Mouse (Mus musculus): ENCODE measurements around the gene Tbck. TPM values are rescaled to one million over a fixed set of nuclear protein-coding genes. Genes with fewer than 3 reads are reported as not detected.

Tbck gene
- 10 to 100 TPM; 18.7 to 18.9 TPM for total RNA-seq (2021)
- long read RNA-seq, experiment 1, full-length matches to known transcripts: 3 of 5 reads
- long read RNA-seq, experiment 1, partial matches to known transcripts: 0 of 5 reads
- long read RNA-seq, experiment 1, other reads (novel, unspliced or antisense): 2 of 5 reads
- long read RNA-seq, experiment 2, full-length matches to known transcripts: 2 of 9 reads
- long read RNA-seq, experiment 2, partial matches to known transcripts: 6 of 9 reads
- long read RNA-seq, experiment 2, other reads (novel, unspliced or antisense): 1 of 9 reads

DNA sequence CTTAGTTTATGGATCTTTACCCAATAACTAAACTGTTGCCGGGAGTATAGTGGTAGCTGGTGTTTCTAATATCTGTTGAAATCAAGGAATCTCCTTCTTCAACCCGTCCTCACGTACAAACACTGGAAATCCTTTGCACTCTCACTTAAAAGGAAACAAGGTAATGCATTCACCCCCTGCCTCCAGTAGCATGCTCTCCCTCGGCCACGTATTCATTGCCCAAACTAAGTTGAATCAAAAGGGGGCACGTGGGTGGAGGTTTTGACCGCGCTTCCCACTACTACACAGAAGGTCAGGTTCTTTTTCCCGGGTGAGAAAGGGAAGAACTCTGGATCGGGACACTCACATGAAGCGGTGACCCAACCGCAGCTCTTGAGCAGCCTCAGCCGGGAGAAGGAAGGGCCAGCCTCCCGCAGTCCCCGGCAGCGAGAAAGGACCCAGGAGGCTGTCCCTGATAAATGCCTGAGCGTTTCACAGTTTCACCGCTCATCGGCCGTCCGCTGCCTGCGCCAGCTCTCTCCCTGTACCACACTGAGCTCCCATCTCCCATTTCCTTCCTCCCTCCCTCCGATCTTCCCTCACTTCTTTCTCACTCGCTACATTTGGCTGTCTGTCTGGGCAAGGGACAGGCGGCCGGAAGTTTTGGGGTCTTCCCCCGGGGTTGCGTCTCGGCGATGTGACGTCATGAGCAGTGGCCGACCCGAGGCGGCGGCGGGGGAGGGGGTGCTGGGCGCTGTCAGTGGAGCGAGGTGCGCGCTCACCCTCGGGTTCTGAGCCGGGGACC lies at the start of gene Tbck:
Gene Tbck, plus strand, starts transcription at position 698 of the 784 bp plus-strand sequence.
- peak; percentile 92 to 96 for DNase-seq (ENCODE audit: low spot score in 2 of 2)

DNA sequence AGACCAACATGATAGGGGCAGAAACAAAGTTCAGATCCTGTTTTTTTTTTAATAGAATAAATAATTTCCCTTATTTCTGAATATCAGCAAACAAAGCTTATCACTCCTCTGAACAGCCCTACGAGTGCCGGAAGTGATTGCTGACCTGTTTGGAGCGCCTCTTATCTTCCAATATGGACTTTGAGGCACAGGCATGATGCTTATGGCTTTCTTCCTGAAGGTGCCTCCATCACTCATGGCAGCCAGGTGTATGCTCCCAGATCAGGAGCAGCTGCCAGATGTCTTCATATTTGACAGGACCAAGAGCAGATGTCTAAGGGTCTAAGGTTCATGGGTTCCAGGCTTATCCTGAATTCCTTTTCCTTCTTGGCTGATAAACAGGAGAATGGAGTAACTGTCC lies 46.9 kb upstream of the Tbck start:
- DNase-seq (ENCODE audit: low spot score in 2 of 2): no peak

DNA sequence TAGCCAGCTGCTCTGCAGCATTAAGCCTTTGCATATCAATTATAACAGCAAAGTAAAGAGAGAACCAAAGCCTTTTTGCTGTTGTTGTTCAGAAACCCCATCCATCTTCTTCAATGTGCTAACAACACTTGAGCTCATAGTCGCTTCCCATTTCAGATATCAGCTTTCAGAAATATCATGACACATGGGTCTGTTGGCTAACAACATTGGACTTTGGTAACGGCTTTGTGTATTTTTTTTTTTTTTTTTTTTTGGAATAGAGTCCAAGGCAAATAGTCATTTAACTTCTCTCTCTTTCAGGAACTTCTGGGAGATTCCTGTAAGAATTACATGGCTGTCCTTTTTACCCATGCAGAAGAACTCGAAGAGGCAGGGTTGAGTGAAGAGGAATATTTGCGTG lies 39.9 kb upstream of the Tbck start:
- DNase-seq (ENCODE audit: low spot score in 2 of 2): no peak

DNA sequence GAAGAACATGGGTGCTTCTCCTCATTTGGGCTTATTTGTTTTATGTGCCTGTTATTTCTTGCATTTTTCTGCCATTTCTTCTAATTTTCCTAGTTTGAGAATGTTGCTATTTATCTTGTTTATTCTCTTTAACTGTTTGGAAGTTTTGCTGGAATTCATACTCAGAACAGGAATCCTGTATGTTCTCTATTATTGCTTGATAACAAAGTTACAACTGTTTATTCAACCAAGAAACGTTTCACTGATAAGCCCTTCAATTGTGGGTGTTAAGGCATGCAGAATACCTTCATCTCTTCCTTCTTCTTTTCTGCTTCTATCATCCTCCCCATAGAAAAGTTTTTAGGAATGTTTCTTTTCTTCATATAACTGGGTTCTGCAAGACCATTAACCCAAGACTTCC lies 37.1 kb upstream of the Tbck start:
- no peak for DNase-seq (ENCODE audit: low spot score in 2 of 2)

DNA sequence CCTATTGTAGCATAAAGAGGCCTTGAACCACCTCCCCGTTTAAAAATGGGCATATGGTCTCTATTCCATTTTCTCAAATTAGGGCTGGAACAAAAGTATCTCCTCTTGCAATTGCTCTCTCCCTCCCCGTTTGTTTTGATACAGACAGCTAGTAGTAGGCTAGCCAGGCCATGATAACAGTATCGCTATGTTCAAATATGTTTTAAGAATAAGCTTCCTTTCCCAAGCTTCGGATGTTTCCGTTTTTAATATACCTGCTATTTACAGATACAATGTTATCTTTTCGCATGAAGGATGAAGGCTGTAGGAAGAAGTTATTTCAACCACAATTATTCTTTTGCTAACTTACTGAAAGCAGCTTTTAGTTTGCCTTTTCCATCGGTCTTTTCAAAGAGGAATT lies 34.6 kb upstream of the Tbck start:
- DNase-seq (ENCODE audit: low spot score in 2 of 2): no peak

DNA sequence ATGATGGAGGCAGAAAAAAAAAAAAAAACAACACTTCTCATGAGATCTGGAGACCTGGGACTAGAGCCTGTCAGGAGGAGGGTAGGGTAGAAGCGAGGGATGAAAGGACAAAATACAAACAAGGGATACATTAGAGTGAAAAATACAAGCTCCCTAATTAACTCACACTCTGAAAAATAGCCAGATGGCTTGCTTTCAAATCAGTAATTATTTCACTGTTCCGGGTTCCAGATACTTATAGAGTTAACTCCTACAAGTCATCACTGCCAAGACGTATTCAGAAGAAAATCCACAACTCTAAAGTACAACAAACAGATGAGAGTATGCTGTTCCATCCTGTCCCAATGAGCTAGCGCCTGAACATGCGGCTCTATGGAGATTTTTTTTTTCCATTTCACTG lies 33.8 kb upstream of the Tbck start:
- no peak for DNase-seq (ENCODE audit: low spot score in 2 of 2)

DNA sequence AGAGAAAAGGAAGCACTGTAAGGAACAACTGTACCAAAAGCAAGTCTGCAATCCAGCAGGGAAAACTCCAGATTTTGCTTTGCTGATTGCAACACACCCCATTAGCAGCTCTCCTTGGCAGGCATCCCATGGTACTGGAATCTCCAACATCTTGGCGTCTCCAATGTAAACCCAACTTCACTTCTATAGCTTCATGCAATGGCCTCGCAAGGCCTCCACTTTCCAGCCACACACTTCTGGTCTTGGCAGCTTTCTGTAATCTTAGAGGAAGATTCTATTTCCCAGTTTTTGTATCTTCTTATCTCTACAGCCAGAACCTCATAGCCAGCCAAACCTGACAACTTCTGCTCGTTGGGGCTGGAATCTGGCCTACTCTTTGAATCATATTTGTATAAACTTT lies 32.2 kb upstream of the Tbck start:
- DNase-seq (ENCODE audit: low spot score in 2 of 2): no peak

DNA sequence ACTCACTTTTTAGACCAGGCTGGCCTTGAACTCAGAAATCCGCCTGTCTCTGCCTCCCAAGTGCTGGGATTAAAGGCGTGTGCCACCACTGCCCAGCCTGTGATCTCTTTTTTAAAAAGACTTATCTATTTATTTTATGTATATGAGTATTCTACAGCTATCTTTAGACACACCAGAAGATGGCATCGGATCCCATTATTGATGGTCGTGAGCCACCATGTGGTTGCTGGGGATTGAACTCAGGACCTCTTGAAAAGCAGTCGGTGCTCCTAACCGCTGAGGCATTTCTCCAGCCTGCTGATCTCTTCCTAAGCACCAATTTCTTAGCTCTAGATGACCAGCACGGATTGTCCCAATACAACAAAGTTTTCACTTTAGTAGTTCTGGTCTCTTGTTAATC lies 30.0 kb upstream of the Tbck start:
- DNase-seq (ENCODE audit: low spot score in 2 of 2): no peak

DNA sequence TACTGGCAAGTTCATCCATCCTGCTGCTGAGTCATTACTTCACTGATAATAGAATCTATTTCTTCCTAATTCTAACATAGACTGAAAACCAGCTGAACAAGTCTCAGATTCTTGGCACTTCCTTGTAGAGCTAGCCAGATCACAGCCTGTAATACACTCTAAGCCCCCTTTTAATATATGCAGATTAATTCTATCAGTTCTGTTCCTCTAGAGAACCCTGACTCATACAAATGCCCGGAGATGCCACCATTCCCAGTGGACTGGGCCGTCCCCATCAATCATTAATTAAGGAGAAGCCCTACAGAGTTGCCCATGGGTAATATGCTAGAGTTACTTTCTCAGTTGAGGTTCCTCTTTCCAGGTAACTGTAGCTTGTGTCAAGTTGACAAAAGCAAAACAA lies 28.0 kb upstream of the Tbck start:
- DNase-seq (ENCODE audit: low spot score in 2 of 2): no peak

DNA sequence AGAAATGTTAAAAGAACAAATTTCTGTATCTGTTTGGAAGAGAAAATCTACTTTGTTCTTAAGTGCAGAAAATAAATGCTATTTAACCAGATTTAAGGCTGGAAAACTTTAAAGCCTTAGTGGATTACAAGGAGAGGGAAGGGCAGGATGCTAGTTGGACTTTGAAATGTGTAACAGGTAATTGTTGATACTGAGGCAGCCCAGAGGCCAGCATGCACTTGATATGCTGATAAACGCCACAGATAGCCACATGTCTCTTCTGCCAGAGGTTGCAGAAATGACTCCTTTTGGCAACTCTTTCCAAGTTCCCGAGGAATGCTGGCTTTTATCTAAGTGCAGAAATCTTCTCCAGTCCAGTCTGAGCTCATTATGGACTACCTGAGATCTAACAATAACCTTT lies 6.5 kb upstream of the Tbck start:
- no peak for DNase-seq (ENCODE audit: low spot score in 2 of 2)

DNA sequence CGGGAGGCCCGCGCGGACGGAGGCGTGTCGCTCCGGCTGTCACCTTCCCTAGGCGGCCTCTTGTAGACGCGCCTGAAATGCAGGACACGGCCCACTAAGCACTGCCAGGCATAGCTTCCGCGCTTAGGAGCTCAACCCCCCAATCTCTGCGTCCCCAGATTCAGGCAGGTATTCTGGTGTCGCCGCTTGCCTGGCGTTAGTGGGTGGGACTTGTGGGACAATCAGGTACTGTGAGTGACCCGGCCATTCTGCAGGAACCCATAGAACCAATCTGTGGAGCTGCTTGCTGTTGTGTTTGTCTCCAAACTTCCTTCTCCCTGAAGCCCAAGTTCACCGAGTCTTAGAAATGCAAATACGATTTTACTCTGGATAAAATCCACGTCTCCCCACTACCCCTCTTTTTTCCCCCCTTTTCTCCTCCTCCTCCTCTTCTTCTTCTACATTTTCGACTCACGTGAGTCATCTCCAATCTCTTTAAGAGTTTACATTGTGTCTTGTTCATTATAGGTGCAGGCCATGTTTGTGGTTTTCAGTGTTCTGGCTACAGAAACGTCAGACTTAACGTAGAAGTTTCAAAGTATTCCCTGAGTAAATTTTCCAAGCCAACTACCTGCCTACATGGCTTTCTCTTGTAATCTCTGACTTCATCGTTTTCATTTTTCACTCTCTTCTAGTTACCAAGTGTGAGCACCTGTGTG lies 436 bp downstream of the Tbck start, which contains the start of gene Aimp1:
Gene Aimp1, minus strand, starts transcription at position 140 of the 698 bp plus-strand sequence.
- no peak for DNase-seq (ENCODE audit: low spot score in 2 of 2)

DNA sequence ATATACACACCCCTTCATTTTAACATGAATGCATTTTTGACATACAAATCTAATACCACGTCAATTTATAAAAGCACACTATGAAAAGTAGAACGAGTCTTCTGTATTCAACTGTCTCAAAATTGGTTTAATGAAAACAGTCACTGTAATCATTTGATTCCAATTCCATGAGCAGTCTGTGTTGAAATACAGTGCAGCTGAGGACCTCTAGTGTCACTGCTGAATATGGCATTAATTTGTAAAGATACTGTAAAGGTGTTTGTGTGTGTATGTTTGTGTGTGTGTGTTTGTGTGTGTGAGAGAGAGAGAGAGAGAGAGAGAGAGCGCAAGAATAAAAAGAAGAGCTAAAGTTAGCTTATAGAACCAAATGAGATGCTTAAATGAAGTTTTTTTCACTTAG lies 17.4 kb downstream of the Tbck start:
- no peak for DNase-seq (ENCODE audit: low spot score in 2 of 2)

DNA sequence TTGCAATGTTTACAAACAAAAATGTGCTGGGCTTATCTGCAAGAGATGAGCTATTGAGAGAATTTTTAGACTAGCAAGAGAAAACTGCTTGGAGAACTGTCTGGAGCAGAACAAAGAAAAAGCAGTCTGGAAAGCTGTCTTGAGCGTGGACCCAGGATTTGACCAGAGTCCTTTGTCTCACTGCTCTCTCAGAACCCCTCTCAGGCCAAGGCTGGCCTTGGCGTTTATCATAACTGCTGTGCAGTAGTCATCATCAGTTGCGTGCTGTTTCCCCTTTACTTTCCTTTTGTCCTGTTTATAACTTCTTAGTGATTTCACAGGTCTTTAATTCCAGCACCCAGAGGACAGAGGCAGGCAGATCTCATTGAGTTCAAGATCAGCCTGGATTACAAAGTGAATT lies 20.3 kb downstream of the Tbck start:
- DNase-seq (ENCODE audit: low spot score in 2 of 2): peak in 1 of 2 experiments; percentile 8

DNA sequence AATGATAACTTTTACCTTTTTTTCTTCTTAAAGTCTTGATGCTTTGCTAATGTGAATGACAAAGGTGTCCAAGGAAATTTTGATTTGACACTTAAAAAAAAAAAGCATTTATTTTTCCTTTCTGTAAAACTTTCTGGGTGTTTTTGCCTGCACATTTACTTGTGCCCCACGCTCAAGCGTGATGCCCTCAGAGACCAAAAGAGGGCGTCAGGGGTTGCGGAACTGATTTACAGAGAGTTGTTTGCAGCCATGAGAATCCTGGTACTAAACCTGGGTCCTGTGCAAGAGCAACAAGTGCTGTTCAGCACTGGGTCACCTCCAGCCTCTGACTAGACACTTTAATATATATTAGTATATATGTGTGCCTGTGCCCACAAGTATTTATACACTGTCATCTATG lies 23.0 kb downstream of the Tbck start:
- DNase-seq (ENCODE audit: low spot score in 2 of 2): no peak

DNA sequence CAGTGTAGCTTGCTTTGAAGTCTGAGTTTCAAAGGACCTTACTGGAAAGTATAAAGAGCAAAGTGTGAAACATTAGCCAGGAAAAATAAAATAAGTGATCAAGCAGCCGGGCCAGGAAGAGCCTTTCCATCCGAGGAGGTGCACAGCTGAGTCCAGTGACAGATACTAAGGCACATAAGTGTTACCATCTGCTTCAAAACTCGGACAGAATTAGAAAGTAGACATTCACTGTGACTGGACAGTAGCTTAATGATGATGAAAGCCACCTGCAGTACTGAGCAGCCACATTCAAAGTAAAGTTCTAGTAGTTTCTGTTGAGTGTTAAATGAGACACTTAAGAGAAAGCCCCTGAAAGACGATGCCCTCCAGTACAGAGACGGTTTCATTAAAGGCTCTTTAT lies 30.0 kb downstream of the Tbck start:
- no peak for DNase-seq (ENCODE audit: low spot score in 2 of 2)

DNA sequence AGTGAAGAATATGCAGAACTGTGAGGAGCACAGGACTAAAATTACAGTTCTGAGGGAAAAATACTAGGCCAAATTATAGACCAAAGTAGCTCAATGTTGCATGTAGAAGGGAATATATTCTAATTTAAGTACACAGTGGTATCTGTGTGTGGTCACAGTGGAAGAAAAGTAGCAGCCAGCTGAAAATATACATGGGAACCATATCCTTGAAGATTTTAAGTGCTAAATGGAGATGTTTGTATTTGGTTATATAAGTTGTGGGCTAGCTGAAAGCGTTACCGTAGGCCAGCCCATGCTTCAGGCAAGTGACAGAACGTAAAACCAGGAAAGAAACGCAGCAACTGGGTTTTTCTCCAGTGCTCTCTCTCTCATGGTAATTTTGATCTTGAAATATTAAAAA lies 33.4 kb downstream of the Tbck start:
- no peak for DNase-seq (ENCODE audit: low spot score in 2 of 2)

DNA sequence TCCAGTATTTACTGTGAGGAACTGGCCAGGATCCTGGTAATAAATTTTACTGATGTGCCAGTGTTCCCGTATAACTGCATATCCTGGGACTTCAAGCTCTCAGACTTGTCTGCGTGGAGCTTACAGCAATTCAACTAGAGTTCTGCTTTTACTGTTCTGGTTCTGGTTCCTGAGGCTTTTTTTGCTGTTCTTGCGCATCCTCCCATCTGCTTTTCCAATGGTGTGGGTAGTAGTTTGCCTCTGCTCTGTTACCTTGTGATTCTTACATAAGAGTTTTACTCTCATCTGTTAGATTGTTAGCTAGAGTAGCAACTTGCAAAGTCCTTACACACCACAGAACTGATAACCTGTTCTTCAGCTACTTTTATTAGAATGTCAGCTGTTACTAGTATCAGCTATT lies 40.4 kb downstream of the Tbck start:
- DNase-seq (ENCODE audit: low spot score in 2 of 2): no peak

DNA sequence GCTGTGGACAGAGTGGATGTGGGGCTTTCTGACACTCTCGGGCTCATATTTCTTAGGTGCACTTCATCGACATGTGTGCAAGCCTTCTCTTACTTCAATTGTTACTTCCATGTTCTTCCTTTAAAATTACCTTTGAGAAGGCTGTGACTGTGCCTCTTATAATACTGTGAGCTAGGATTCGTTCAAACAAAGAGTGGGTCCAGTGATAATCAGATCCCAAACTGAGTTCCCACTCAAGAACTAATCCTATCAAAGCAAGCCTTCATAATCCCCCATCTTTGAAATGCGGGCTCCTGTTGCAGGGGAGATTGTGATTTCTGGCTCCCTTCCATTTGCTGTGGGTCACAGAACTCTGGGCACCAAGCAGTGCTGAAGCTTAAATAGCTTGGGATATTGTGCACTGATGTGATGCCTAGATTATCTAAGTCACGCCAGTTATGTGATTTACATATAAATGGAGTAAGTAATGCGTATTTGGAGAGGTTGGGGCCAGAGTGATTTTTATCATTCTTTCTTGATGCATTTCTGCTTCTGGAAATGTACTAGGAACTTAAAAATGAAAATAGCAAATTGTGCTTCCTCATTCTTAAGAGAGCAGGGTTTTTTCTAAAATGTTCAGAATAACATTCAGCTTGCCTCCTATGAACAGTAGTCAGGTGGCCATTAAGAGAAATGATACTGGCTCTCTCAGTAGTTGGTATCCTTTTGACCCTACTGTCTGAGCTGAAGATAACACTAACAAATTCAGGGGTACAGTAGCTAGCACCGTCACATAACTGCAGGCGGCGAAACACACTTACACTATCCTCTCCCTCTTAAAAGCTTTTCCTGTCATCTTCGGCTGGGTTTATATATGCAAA lies 60.6 kb downstream of the Tbck start:
- DNase-seq (ENCODE audit: low spot score in 2 of 2): no peak

DNA sequence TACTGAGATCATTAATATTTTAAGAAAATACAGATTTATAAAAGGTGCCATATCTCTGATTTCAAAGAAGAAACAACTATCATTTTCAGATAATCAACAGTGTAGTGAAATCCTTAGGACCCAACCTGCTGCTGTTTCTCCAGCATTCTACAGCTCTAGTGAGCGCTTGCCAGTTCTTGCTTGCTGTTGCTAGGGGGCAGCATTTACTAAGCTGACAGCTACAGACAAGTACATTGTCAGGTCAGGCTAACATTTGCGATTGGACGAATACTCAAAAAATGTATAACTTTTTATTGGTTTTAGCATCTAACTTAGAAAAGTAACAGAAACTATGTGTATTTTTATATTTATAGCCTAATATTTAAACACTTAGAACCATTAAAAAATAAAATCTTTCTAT lies 63.1 kb downstream of the Tbck start:
- DNase-seq (ENCODE audit: low spot score in 2 of 2): peak; percentile 13 to 27

DNA sequence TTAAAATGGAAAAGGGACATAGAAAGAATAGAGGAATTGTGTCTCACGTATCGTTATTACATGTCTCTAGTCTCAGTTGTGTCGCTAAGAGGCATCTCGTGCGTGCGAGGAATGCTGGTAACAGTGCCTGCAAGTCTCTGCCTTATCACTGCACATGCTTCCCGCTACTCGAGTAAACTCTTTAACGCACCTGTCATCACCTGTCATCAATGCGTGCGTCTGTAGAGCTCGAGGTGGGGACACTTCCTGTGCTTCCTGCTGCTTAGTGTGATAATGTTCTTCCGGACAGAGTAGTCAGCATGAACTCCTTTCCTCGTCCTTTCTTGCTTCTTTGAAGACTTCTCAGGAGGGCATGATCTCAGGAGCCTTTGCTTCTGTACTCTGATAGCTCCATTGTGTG lies 63.8 kb downstream of the Tbck start:
- no peak for DNase-seq (ENCODE audit: low spot score in 2 of 2)

DNA sequence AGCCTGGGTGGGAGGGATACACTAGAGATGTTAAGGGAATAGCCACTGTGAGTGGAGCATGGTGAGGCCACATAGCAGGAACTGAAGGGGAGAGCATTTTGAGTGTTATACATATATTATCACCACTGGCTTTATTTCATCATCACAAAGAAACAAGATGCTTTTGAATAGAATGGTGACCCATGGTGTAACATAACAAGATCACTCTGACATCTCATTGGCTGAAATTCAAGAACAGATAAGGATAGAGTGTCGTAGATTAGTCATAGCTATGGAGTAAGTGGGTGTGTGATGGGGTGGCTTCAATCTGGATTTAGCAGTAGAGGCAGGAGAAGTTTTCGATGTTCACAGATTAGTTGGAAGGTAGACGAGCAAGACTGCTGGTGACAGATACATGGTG lies 64.8 kb downstream of the Tbck start:
- no peak for DNase-seq (ENCODE audit: low spot score in 2 of 2)
